Comparison of ENCODE assay signal across 30 mouse cellular contexts in the genomic region with DNA sequence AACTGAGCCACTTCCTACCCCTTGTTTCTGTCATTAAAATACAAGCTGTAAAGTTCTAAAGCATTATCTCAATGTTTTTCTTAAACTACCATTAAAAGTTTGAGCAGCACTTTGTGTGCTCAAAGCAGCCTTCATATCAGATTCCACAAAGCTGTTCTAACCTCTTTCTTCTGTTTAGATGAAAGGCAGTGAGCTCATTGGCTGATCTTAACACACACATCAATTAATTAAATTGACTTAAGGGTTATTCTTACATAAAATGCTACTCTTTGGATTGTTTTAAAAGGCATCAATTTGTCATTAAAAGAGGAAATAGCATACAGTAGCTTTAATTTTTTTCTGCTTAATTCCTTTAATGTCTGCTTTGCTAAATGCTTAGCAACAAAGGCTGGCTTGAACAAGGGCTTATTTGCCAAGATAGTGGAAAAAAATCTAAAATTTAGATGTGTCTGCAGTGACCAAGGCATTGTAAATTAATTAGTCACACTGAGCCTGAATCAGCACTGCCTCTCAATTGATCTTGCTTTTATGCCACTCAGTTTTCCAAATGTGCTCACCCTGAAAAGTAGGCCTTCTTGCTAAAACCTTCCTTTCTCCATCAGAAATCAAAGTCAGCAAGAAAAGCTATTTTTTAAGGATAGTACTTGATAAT.
DNase-seq lines count a peak whose midpoint lies in the region; ATAC-seq lines count a peak whose summit lies in the region.
"Had no signal": no experiment of that assay in that cellular context is flagged by ENCODE, and none has a peak within 500 bp of the region (broad histone marks: within the 10 kb centered on the region; RNA-seq: fewer than 3 reads in every experiment).

No protein-coding gene starts in this region.

- no peak for DNase-seq in hindbrain, embryonic 10.5 days (ENCODE audit: low spot score)
- DNase-seq in kidney, postnatal 10 days, result no peak
- DNase-seq in neural tube, embryonic 11.5 days (ENCODE audit: low spot score), result peak; percentile 25
- DNase-seq in midbrain, embryonic 14.5 days, result peak; percentile 60
- no peak for DNase-seq in lung, postnatal 25 days (ENCODE audit: low spot score)
- DNase-seq: adrenal gland, adult 2 months; adrenal gland, postnatal 36 days; B cell, adult 2 months; cerebellum, adult 2 months; cerebellum, postnatal 14 days; gastrocnemius, postnatal 36 days; heart, adult 18-20 months; heart, postnatal 36 days; kidney, postnatal 14 days; lung, embryonic 14.5 days; lung, postnatal 14 days; right cerebral cortex, adult 18-20 months; spleen, adult 18-20 months; thymus, postnatal 14 days had no signal

- H3K9me3 ChIP-seq in hindbrain, embryonic 10.5 days, result no peaks in the 10 kb centered on the region
- H3K9me3 ChIP-seq in hindbrain, embryonic 13.5 days, result no peaks in the 10 kb centered on the region
- no peaks in the 10 kb centered on the region for H3K9me3 ChIP-seq in kidney, embryonic 16.5 days (ENCODE audit: low read length)
- H3K9me3 ChIP-seq in neural tube, embryonic 11.5 days (ENCODE audit: control insufficient read depth, low read length), result no peaks in the 10 kb centered on the region
- H3K9me3 ChIP-seq in neural tube, embryonic 15.5 days (replicated peaks), result no peaks in the 10 kb centered on the region
- no peaks in the 10 kb centered on the region for H3K9me3 ChIP-seq in midbrain, embryonic 14.5 days (ENCODE audit: control insufficient read depth, low read length)
- H3K9me3 ChIP-seq: embryonic facial prominence, embryonic 12.5 days; forebrain, embryonic 10.5 days; limb, embryonic 12.5 days; liver, embryonic 15.5 days had no signal

- no peak overlapping the region for H3K9ac ChIP-seq in hindbrain, embryonic 13.5 days
- no peak overlapping the region for H3K9ac ChIP-seq in kidney, embryonic 16.5 days (replicated peaks; ENCODE audit: low read length)
- H3K9ac ChIP-seq in neural tube, embryonic 11.5 days (ENCODE audit: low read length), result no peak overlapping the region
- no peak overlapping the region for H3K9ac ChIP-seq in neural tube, embryonic 15.5 days (replicated peaks)
- H3K9ac ChIP-seq in midbrain, embryonic 14.5 days (replicated peaks; ENCODE audit: low read length), result no peak overlapping the region
- H3K9ac ChIP-seq: embryonic facial prominence, embryonic 12.5 days; limb, embryonic 12.5 days; liver, embryonic 15.5 days; lung, embryonic 14.5 days had no signal

- no peak overlapping the region for H3K4me3 ChIP-seq in hindbrain, embryonic 10.5 days
- no peak overlapping the region for H3K4me3 ChIP-seq in hindbrain, embryonic 13.5 days
- no peak overlapping the region for H3K4me3 ChIP-seq in kidney, embryonic 16.5 days (ENCODE audit: low read length)
- no peak overlapping the region for H3K4me3 ChIP-seq in neural tube, embryonic 11.5 days (ENCODE audit: low read depth, low read length)
- H3K4me3 ChIP-seq in neural tube, embryonic 15.5 days (replicated peaks), result no peak overlapping the region
- no peak overlapping the region for H3K4me3 ChIP-seq in midbrain, embryonic 14.5 days (replicated peaks; ENCODE audit: low read depth, low read length)
- H3K4me3 ChIP-seq: embryonic facial prominence, embryonic 12.5 days; forebrain, embryonic 10.5 days; left cerebral cortex, adult 2 months; limb, embryonic 12.5 days; liver, embryonic 15.5 days had no signal

- H3K4me1 ChIP-seq in hindbrain, embryonic 10.5 days (replicated peaks), result peaks cover 27% of the 10 kb centered on the region
- 0 out of 2 replicates have a peak, but pooled peaks cover 5% of the 10 kb centered on the region for H3K4me1 ChIP-seq in hindbrain, embryonic 13.5 days (replicated peaks)
- peaks cover 2% of the 10 kb centered on the region; the same call in 1 of the 2 replicates for H3K4me1 ChIP-seq in kidney, embryonic 16.5 days (ENCODE audit: insufficient read depth, low read length)
- no peaks in the 10 kb centered on the region for H3K4me1 ChIP-seq in neural tube, embryonic 11.5 days (ENCODE audit: control insufficient read depth, insufficient read depth, low read length)
- no peaks in the 10 kb centered on the region for H3K4me1 ChIP-seq in neural tube, embryonic 15.5 days
- H3K4me1 ChIP-seq in midbrain, embryonic 14.5 days (ENCODE audit: control insufficient read depth, insufficient read depth, low read length), result 0 out of 2 replicates have a peak, but pooled peaks cover 7% of the 10 kb centered on the region
- H3K4me1 ChIP-seq: embryonic facial prominence, embryonic 12.5 days; limb, embryonic 12.5 days; liver, embryonic 15.5 days had no signal

- no peaks in the 10 kb centered on the region for H3K27me3 ChIP-seq in hindbrain, embryonic 10.5 days (ENCODE audit: insufficient read depth, poor library complexity, severe bottlenecking)
- no peaks in the 10 kb centered on the region for H3K27me3 ChIP-seq in hindbrain, embryonic 13.5 days
- no peaks in the 10 kb centered on the region for H3K27me3 ChIP-seq in kidney, embryonic 16.5 days (ENCODE audit: insufficient read depth, low read length)
- no peaks in the 10 kb centered on the region for H3K27me3 ChIP-seq in neural tube, embryonic 11.5 days (ENCODE audit: control insufficient read depth, insufficient read depth, low read length)
- no peaks in the 10 kb centered on the region for H3K27me3 ChIP-seq in neural tube, embryonic 15.5 days (replicated peaks)
- H3K27me3 ChIP-seq in midbrain, embryonic 14.5 days (ENCODE audit: control insufficient read depth, insufficient read depth, low read length), result no peaks in the 10 kb centered on the region
- H3K27me3 ChIP-seq: embryonic facial prominence, embryonic 12.5 days; limb, embryonic 12.5 days; liver, embryonic 15.5 days had no signal

- ATAC-seq in hindbrain, embryonic 13.5 days (ENCODE audit: low FRiP score), result no peak
- ATAC-seq in kidney, embryonic 16.5 days (ENCODE audit: low FRiP score, low TSS enrichment), result peak; percentile 54; the same call in 1 of the 2 replicates
- ATAC-seq in neural tube, embryonic 11.5 days (ENCODE audit: insufficient read depth, low FRiP score, low TSS enrichment), result peak; percentile 74; the same call in 1 of the 2 replicates
- no peak for ATAC-seq in neural tube, embryonic 15.5 days (ENCODE audit: low FRiP score)
- ATAC-seq in midbrain, embryonic 14.5 days (ENCODE audit: low FRiP score, low TSS enrichment), result peak; percentile 64; the same call in 1 of the 2 replicates
- ATAC-seq: activated CD4-positive, CD25-positive, alpha-beta regulatory T cell, adult 4 months; intestine, embryonic 16.5 days had no signal

- peak overlapping the region; percentile 66 for H3K27ac ChIP-seq in hindbrain, embryonic 10.5 days
- H3K27ac ChIP-seq in hindbrain, embryonic 13.5 days, result no peak overlapping the region
- peak overlapping the region; percentile 50; the same call in 1 of the 2 replicates for H3K27ac ChIP-seq in kidney, embryonic 16.5 days (ENCODE audit: low read length)
- H3K27ac ChIP-seq in neural tube, embryonic 11.5 days (ENCODE audit: low read depth, low read length), result no peak overlapping the region
- no peak overlapping the region for H3K27ac ChIP-seq in neural tube, embryonic 15.5 days (replicated peaks)
- H3K27ac ChIP-seq in midbrain, embryonic 14.5 days (replicated peaks; ENCODE audit: low read depth, low read length), result no peak overlapping the region
- H3K27ac ChIP-seq: embryonic facial prominence, embryonic 12.5 days; forebrain, embryonic 10.5 days; left cerebral cortex, adult 2 months; limb, embryonic 12.5 days; liver, embryonic 15.5 days had no signal

- no peaks in the 10 kb centered on the region for H3K36me3 ChIP-seq in hindbrain, embryonic 10.5 days
- no peaks in the 10 kb centered on the region for H3K36me3 ChIP-seq in hindbrain, embryonic 13.5 days
- no peaks in the 10 kb centered on the region for H3K36me3 ChIP-seq in kidney, embryonic 16.5 days (ENCODE audit: insufficient read depth, low read length)
- no peaks in the 10 kb centered on the region for H3K36me3 ChIP-seq in neural tube, embryonic 11.5 days (ENCODE audit: control insufficient read depth, insufficient read depth, low read length)
- H3K36me3 ChIP-seq in neural tube, embryonic 15.5 days, result no peaks in the 10 kb centered on the region
- no peaks in the 10 kb centered on the region for H3K36me3 ChIP-seq in midbrain, embryonic 14.5 days (ENCODE audit: control insufficient read depth, insufficient read depth, low read length)
- H3K36me3 ChIP-seq: embryonic facial prominence, embryonic 12.5 days; forebrain, embryonic 10.5 days; limb, embryonic 12.5 days; liver, embryonic 15.5 days had no signal

- H3K4me2 ChIP-seq in hindbrain, embryonic 13.5 days, result no peak overlapping the region
- no peak overlapping the region for H3K4me2 ChIP-seq in kidney, embryonic 16.5 days (replicated peaks; ENCODE audit: low read depth, low read length)
- no peak overlapping the region for H3K4me2 ChIP-seq in neural tube, embryonic 11.5 days (ENCODE audit: low read depth)
- no peak overlapping the region for H3K4me2 ChIP-seq in neural tube, embryonic 15.5 days
- no peak overlapping the region for H3K4me2 ChIP-seq in midbrain, embryonic 14.5 days (ENCODE audit: low read length)
- H3K4me2 ChIP-seq: embryonic facial prominence, embryonic 12.5 days; heart, embryonic 11.5 days; limb, embryonic 12.5 days; liver, embryonic 15.5 days; lung, embryonic 14.5 days had no signal

Comparison
In these comparisons a context has a peak if more than half of its experiments do, and no peak if none do; other contexts are left out.
1. H3K27ac ChIP-seq: peak in hindbrain, embryonic 10.5 days (single experiment) and kidney, embryonic 16.5 days (single experiment); none in hindbrain, embryonic 13.5 days (single experiment), neural tube, embryonic 11.5 days (single experiment), neural tube, embryonic 15.5 days (single experiment) and midbrain, embryonic 14.5 days (single experiment).
2. ATAC-seq: peak in kidney, embryonic 16.5 days (single experiment), neural tube, embryonic 11.5 days (single experiment) and midbrain, embryonic 14.5 days (single experiment); none in hindbrain, embryonic 13.5 days (single experiment) and neural tube, embryonic 15.5 days (single experiment).
3. DNase-seq: peak in neural tube, embryonic 11.5 days (single experiment) and midbrain, embryonic 14.5 days (single experiment); none in hindbrain, embryonic 10.5 days (single experiment), kidney, postnatal 10 days (single experiment) and lung, postnatal 25 days (single experiment).